Mouse (Mus musculus) left cerebral cortex, postnatal 14 days (tissue): Measurements from ENCODE around the gene Mfsd4b2. TPM values are rescaled to one million over a fixed set of nuclear protein-coding genes. Genes with fewer than 3 reads are reported as not detected.
A peak's percentile ranks its signal among the peaks of the same experiment; 100 is the strongest.
"Not testable (repeated sequence)": the region's sequence is repeated elsewhere in the genome, so short reads cannot be mapped to it uniquely, and the experiment has no call there.

ENCODE experiments used
- DNase-seq, 2 experiments: peaks; one replicate each; pipeline ENCODE4 v3.0.0; 2021 to 2022; ENCODE audit warnings: low spot score in 2 of 2, mixed read lengths in 1 of 2
- intact Hi-C: fragments of 180-260 bp; cut with DNase I; formaldehyde crosslinking; loops from one replicate; pipeline ENCODE4 v1.15.1; 2025
- long read RNA-seq, 2 experiments: library from polyadenylated mRNA; stranded (forward); transcript quantifications; one replicate each; pipeline ENCODE4 v2.0.0; 2021
- total RNA-seq, 2 experiments: library from RNA; stranded (reverse); gene quantifications; 2 replicates each; pipeline ENCODE4 v1.2.3; 2021

Gene Mfsd4b2
- total RNA-seq: under 1 TPM; 0.19 to 0.33 TPM
- long read RNA-seq, experiment 1: 0 reads
- long read RNA-seq, experiment 2: 0 reads

- intact Hi-C loops: no loop called here
- DNase-seq: no peak
Observed at GRCm38 (mm10) chr10:39926616-39927139, at the start of gene Mfsd4b2. Gene Mfsd4b2, minus strand, starts transcription at chr10:39926923.

DNA sequence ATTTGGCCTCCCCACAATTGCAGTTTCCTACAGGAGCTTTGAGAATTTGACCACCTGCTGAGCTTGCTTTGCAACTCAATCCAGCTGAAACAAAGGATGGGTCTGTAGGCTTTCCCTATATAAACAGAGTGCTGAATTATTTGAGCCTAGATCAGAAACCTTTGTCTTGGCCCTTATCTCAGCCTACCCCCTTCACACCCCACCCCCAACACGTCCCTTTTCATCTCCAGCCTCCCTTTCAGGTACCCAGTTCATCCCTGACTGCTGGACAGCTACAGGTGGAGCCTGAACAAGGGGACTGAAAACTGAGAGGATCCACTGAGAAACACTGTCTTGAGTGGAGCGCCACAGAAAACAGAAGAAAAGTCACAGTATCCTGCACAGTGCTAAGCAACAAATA lies 49.0 kb upstream of the Mfsd4b2 start:
- intact Hi-C loops: no loop called here
- no peak for DNase-seq

- DNase-seq: no peak
Observed at GRCm38 (mm10) chr10:39974982-39975381, 48.3 kb upstream of the Mfsd4b2 start.

GRCm38 (mm10) chr10:39967512-39967911 lies 40.8 kb upstream of the Mfsd4b2 start:
- intact Hi-C loops: no loop called here
- DNase-seq: no peak

More at GRCm38 (mm10) chr10:39974982-39975381, 48.3 kb upstream of the Mfsd4b2 start:
- intact Hi-C loops: no loop called here

DNA sequence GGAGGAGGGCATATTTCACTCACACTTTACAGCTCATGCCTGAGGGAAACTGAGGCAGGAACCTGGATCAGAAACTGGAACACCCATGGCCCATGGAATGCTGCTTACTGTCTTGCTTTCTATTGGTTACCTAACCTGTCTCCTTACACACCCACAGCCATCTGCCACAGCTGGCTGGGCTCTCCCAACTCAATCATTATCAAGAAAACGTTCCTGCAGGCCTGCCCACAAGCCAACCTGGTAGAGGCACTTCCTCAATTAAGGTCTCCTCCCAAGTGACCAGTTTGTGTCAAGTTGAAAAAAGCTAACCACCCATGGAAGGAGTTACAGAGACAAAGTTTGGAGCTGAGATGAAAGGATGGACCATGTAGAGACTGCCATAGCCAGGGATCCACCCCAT lies 35.2 kb upstream of the Mfsd4b2 start:
- intact Hi-C loops: no loop called here
- no peak for DNase-seq

DNA sequence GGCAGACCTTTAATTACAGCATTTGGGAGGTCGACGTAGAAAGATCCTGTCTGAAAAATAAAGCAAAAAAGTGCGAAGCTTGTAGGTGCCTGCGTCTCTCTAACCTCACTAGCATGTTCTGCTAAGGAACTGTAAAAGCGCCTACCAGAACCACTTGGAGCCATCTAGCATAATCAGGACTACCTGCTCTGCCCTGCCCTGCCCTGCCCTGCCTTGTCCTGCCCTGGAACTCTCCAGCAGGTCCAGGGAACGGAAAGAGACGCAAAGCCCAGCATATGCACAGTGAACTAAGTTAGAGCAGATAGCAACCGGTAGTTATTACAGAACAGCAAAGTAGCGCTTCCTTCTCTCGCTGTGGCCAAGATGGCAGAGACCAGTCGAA lies 33.7 kb upstream of the Mfsd4b2 start:
- no peak for DNase-seq
- intact Hi-C loops: no loop called here

DNA sequence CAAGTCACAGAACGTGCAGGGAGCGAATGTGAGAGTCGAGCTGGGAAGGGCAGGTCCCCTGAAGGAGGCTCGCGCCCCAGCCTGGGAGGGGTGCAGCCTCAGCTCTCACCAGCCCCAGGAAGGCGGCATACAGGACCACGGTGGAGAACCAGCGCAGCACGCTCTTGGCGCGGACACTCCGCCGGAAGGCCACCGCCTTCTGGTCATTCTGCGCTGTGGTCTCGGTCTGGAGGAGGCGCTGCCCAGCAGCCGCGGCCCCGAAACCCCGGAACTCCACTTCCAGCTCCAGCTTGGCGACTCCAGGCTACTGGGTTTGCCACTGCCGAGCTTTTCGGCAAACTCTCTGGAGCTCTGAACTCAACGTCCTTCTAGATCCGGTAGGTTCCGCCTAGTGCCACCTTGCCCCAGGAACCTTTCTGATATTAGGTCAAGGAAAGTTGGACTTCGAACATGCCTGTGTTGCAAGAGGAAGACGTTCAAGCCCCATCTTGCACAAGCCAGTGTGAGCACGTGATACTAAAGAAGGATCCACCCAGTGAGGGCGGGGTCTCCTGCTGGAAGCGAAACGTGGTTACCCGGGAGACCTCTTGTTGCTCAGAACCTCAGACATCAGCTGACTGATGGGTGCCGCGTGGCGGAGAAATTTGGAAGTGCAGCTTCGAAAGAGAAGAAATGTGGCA lies 33.2 kb upstream of the Mfsd4b2 start, which contains the start of gene Mfsd4b3:
Gene Mfsd4b3 (minus strand): TSS at position 393 of the 680 bp plus-strand sequence.
- intact Hi-C loops: loop anchor here (2.0 to 5.0 kb wide), 2 partner anchors 67 to 253 kb away; partner anchors contain the start of gene Mfsd4b1
- peak; percentile 90 to 97 for DNase-seq

DNA sequence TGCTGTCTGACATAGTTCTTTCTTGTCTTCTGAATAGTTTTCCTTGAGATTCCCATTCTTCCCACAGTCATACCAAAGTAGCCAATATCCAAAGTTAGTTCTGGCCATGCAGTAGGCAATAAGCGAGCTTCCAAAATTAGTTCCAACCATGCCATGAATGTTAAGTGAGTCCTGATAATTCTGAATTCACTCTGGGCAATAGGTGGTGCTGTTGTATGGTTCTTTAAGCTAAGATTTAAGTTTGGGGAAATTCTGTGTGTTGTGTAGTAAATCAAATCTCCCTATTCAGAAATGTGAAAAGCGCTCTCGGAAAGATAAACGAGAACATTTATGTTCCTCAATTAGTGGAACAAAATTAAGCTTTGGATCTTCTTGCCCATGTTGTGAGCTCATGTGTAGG lies 31.5 kb upstream of the Mfsd4b2 start:
- DNase-seq: peak; percentile 23 to 39
- intact Hi-C loops: loop anchor here (2.0 to 5.0 kb wide), 2 partner anchors 69 to 255 kb away; partner anchors contain the start of gene Mfsd4b1

GRCm38 (mm10) chr10:39956340-39956878 lies 29.7 kb upstream of the Mfsd4b2 start:
- intact Hi-C loops: loop anchor here (5.0 kb wide), 1 partner anchor 71 kb away; the partner anchor contains the start of gene Mfsd4b1

GRCm38 (mm10) chr10:39955163-39955562 lies 28.4 kb upstream of the Mfsd4b2 start:
- no peak for DNase-seq
- intact Hi-C loops: loop anchor here (5.0 kb wide), 1 partner anchor 72 kb away; the partner anchor contains the start of gene Mfsd4b1

More at GRCm38 (mm10) chr10:39956340-39956878, 29.7 kb upstream of the Mfsd4b2 start:
- no peak for DNase-seq

GRCm38 (mm10) chr10:39949377-39949954 lies 22.7 kb upstream of the Mfsd4b2 start:
- intact Hi-C loops: no loop called here
- no peak for DNase-seq

DNA sequence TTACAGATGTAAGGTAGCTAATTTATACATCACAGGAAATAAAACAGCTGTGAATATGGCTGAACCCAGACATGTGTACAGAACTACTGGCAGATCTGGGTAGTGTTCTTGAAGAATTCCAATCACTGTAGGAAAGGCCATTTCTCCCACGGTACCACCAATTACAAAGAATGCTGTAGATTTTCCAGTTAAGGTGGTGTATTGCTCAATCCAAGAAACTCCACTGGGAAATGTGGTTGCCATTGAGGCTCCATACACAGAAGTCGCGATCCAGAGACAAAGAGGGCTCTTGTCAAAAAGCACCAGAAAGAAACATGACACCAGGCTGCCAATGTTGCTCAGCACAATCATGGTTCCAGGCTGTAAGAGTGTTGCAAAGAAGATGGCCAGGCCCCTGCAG lies 20.5 kb upstream of the Mfsd4b2 start:
- intact Hi-C loops, DNase-seq: not testable (repeated sequence)

GRCm38 (mm10) chr10:39936553-39936952 lies 9.8 kb upstream of the Mfsd4b2 start:
- no peak for DNase-seq

GRCm38 (mm10) chr10:39924556-39924955 lies 2.2 kb downstream of the Mfsd4b2 start:
- DNase-seq, intact Hi-C loops: not testable (repeated sequence)

More at GRCm38 (mm10) chr10:39936553-39936952, 9.8 kb upstream of the Mfsd4b2 start:
- intact Hi-C loops: no loop called here

DNA sequence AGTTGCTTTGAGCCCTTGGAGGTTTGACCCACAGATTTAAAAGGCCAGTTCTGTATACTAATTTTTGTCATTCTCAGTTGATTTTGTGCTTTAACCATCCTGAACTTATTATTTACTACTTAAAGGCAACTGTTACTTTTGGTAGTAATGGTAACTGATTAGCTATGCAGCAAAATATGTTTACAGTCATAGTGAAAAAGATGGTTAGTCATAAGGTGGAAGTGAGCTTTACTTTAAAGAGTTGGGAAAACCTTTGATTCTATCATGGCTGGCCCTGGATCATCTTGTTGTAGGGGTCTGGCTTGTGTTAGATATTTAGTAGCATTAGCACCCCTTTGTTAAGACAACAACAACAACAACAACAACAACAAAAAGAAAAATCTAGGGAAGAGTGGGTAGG lies 14.1 kb downstream of the Mfsd4b2 start:
- no peak for DNase-seq
- intact Hi-C loops: no loop called here

GRCm38 (mm10) chr10:39908768-39909441 lies 17.8 kb downstream of the Mfsd4b2 start:
- no peak for DNase-seq
- intact Hi-C loops: no loop called here

DNA sequence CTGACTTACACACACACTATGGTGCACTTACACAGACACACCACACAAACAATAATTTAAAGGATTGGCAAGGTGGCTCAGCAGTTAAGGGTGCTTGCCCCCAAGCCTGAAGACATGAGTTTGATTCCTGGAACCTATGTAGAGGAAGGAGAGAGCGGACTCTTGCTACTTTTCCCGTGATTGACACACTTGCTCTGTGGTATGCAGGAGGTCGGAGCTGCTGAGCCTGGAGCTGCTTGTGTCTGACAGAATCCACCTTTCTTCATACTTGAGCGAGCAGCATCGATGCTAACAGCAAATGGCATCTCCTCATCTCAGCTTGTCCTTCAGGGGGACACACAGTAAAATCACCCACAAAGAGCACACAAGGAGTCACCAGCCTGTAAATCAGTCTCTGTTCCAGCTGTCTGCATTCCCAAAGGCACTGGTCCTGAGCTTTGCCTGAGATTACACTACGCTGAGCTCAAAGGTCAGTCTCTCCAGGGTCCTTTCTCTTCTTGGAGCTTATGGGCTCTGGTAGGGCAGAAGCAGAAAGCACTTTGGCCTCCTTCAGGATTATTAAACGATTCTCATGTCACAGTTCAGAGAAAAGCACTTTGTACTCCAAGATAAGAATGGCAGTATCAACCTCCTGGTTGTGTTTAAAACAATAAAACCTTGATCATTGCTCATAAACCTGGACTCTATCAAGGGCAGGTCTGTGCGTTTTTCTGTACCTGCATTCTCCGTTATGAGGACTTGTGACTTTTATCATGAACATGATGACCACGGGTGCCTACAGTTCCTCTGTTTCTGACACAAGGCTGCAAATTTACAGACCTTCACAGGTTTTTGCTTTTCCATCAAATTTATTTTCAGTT lies 19.7 kb downstream of the Mfsd4b2 start:
- DNase-seq: no peak
- intact Hi-C loops: no loop called here

DNA sequence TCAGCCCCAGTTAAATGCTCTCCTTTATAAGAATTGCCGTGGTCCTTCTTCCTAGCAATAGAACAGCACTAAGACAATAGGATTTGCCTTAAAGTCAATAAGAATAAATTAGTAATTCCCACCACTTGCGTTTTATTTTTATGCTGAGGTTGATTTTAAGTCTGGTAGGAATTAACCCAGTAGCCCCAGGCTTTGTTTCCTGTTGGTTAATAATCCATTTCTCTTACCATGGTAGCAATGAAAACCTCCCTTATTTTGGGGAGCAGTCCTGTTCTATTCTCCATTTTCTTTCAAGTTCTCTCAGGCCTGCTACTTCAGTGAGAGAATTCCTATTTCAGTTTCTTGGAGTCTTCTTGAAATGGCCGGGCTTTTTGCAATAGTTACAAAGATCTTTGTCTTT lies 22.5 kb downstream of the Mfsd4b2 start:
- intact Hi-C loops: no loop called here

More for the DNA sequence above, 22.5 kb downstream of the Mfsd4b2 start:
- DNase-seq: no peak
